In the genomic region with DNA sequence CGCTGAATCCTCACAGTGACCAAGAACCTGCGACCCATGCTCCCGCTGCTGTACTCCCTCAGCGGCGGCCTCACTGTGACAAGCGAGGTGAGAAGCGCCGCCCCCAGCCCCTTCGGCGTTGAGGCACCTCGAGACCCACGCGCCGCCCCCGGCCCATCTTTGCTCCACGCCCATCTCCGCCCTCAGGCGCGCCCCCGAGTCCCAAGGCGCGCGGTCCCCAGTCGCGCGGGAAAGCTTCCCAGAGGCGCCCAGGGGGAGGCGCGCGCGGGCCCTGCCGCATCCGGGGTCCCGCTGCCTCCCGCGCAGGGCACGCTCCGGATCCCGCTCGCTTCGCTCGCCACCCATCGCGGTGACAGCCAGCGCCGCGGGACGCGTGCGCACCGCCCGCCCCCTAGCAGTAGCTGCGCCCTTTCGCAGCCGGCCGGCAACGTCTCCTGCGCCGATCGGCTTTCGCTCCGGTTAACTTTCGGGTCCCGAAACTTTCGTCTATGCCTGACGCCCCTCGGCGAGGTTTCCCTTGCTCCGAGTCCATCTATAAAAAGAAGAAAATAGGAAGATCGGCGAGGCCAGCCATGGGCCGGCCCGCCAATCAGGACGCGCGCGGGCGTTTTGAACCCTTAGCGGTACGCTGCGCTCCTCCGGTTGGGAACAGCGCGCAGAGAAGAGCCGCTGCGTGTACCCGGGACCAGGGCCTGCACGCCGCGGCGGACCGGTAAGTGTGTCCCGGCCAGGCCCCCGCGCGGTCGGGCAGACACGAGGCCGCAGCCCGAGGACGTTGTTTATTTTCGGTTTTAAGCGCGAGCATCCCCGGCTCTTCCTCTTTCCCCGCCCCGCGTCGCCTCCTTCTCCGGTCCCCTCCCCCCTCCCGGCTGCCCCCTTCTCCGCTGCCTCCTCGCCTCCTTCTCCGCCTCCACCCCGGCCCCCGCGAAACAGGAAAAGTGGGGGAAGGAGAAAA, we compare ENCODE assay signal across 8 mouse cellular contexts. TPM values are rescaled to one million over a fixed set of nuclear protein-coding genes. Genes with fewer than 3 reads are reported as not detected.
DNase-seq lines count a peak whose midpoint lies in the region; ATAC-seq lines count a peak whose summit lies in the region.

Gene Cdkn2a, minus strand, starts transcription at position 168 of the 955 bp plus-strand sequence.

- peak; percentile 89 for DNase-seq in ES-CJ7 (ENCODE audit: low read depth, low spot score)
- peak; percentile 75 to 85 for DNase-seq in adrenal gland, postnatal 36 days
- DNase-seq in heart, postnatal 25 days (ENCODE audit: low spot score), result peak; percentile 35
- DNase-seq in kidney, postnatal 36 days, result peak; percentile 33 to 79
- DNase-seq in lung, adult 18-20 months, result peak; percentile 32 to 46
- peak; percentile 16 to 39 for DNase-seq in thymus, postnatal 10 days (ENCODE audit: low spot score in 2 of 2)

- intact Hi-C loops in heart, postnatal 25 days (cut with DNase I), result loop anchor here (1.0 to 5.0 kb wide), 2 partner anchors 16 to 228 kb away; no protein-coding TSS in a partner anchor

- under 1% methylated on average over 100 of the region's 117 CpGs for WGBS in forebrain, embryonic 15.5 days
- WGBS in neural tube, embryonic 14.5 days, result under 1% methylated on average over 96 of the region's 117 CpGs

- H3K36me3 ChIP-seq in forebrain, embryonic 15.5 days, result no peaks in the 10 kb centered on the region
- H3K36me3 ChIP-seq in neural tube, embryonic 14.5 days (ENCODE audit: control insufficient read depth, insufficient read depth, low read length), result no peaks in the 10 kb centered on the region

- peak within 1 kb of the TSS; percentile 64 for H3K4me3 ChIP-seq in forebrain, embryonic 15.5 days
- H3K4me3 ChIP-seq in neural tube, embryonic 14.5 days (ENCODE audit: low read depth, low read length), result peak within 1 kb of the TSS; percentile 45

- no peak within 1 kb of the TSS for H3K27ac ChIP-seq in forebrain, embryonic 15.5 days (replicated peaks)
- H3K27ac ChIP-seq in neural tube, embryonic 14.5 days (ENCODE audit: low read depth, low read length), result no peak within 1 kb of the TSS

- peaks cover 90% of the 10 kb centered on the region for H3K27me3 ChIP-seq in forebrain, embryonic 15.5 days
- peaks cover 84% of the 10 kb centered on the region for H3K27me3 ChIP-seq in neural tube, embryonic 14.5 days (ENCODE audit: control insufficient read depth, insufficient read depth, low read length)

- peak; percentile 95 for ATAC-seq in forebrain, embryonic 15.5 days (replicated peaks)
- peak; percentile 90 for ATAC-seq in neural tube, embryonic 14.5 days (ENCODE audit: low read depth)

- H3K4me2 ChIP-seq in forebrain, embryonic 15.5 days (replicated peaks), result peak within 1 kb of the TSS; percentile 94
- H3K4me2 ChIP-seq in neural tube, embryonic 14.5 days (ENCODE audit: low read depth, low read length), result peak within 1 kb of the TSS; percentile 89

- H3K4me1 ChIP-seq in forebrain, embryonic 15.5 days, result peaks cover 18% of the 10 kb centered on the region
- 0 out of 2 replicates have a peak, but pooled peaks cover 3% of the 10 kb centered on the region for H3K4me1 ChIP-seq in neural tube, embryonic 14.5 days (ENCODE audit: control insufficient read depth, insufficient read depth, low read length)

- no peaks in the 10 kb centered on the region for H3K9me3 ChIP-seq in forebrain, embryonic 15.5 days
- no peaks in the 10 kb centered on the region for H3K9me3 ChIP-seq in neural tube, embryonic 14.5 days (ENCODE audit: control insufficient read depth, low read length)

- H3K9ac ChIP-seq in forebrain, embryonic 15.5 days (replicated peaks), result peak within 1 kb of the TSS; percentile 32
- H3K9ac ChIP-seq in neural tube, embryonic 14.5 days (replicated peaks; ENCODE audit: low read depth, low read length), result no peak within 1 kb of the TSS; the same call in 1 of the 2 replicates

RNA-seq across cellular contexts. Expression of gene Cdkn2a, which starts in this region (rescaled TPM):
- total RNA-seq in adrenal gland, postnatal 36 days (2021), result 1 to 10 TPM; 2.6 TPM
- not detected in 2 replicates for polyA plus RNA-seq in forebrain, embryonic 15.5 days (2015; fragmentation: Nextera tagmentation; extraction: Ambion mirVana)
- not detected for total RNA-seq in heart, postnatal 25 days (2021)
- not detected in 2 replicates for polyA plus RNA-seq in neural tube, embryonic 14.5 days (2014; fragmentation: Nextera tagmentation; extraction: Ambion mirVana)

Comparison
In these comparisons a context has a peak if more than half of its experiments do, and no peak if none do; other contexts are left out.
1. Peak in ATAC-seq, H3K4me3 ChIP-seq, H3K9ac ChIP-seq and H3K4me2 ChIP-seq in forebrain, embryonic 15.5 days; RNA of the gene not detected or under 1 TPM.
2. Peak in DNase-seq in heart, postnatal 25 days; RNA of the gene not detected or under 1 TPM.
3. Peak in ATAC-seq, H3K4me3 ChIP-seq and H3K4me2 ChIP-seq in neural tube, embryonic 14.5 days; RNA of the gene not detected or under 1 TPM.
4. DNase-seq: peak in every context shown above with its lines; median percentile 89 in ES-CJ7; 80 in adrenal gland, postnatal 36 days; 56 in kidney, postnatal 36 days; 39 in lung, adult 18-20 months; 35 in heart, postnatal 25 days; 28 in thymus, postnatal 10 days.